Mouse (Mus musculus): Measurements from ENCODE around the gene Taar8c. TPM values are rescaled to one million over a fixed set of nuclear protein-coding genes. Genes with fewer than 3 reads are reported as not detected.
"Not testable (repeated sequence)": the region's sequence is repeated elsewhere in the genome, so short reads cannot be mapped to it uniquely, and the experiment has no call there.

The Taar8c gene
- polyA plus RNA-seq, 1 experiment from 2014 or later: not detected

GRCm38 (mm10) chr10:24087168-24087567 lies 14.5 kb downstream of the Taar8c start:
- H3K36me3 ChIP-seq (ENCODE audit: control insufficient read depth, insufficient read depth, low read length): no peaks in the 10 kb centered on the region
- H3K4me1 ChIP-seq (ENCODE audit: control insufficient read depth, insufficient read depth, low read length): no peaks in the 10 kb centered on the region
- no peaks in the 10 kb centered on the region for H3K27me3 ChIP-seq (ENCODE audit: control insufficient read depth, insufficient read depth, low read length)
- 96% methylated on average over 2 of the region's 2 CpGs for WGBS
- ATAC-seq (ENCODE audit: low FRiP score, low TSS enrichment) (no peak), DNase-seq (no peak)
- H3K4me2 ChIP-seq (ENCODE audit: low read length): no peak overlapping the region
- H3K27ac ChIP-seq (replicated peaks; ENCODE audit: low read depth, low read length): no peak overlapping the region
- H3K9me3 ChIP-seq (ENCODE audit: control insufficient read depth, low read length): no peaks in the 10 kb centered on the region
- H3K9ac ChIP-seq (replicated peaks; ENCODE audit: low read length): no peak overlapping the region
- no peak overlapping the region for H3K4me3 ChIP-seq (replicated peaks; ENCODE audit: low read depth, low read length)

- Histone ChIP-seq H3K27me3 (ENCODE audit: control insufficient read depth, insufficient read depth, low read length) (no peaks in the 10 kb centered on the region), H3K4me2 (ENCODE audit: low read length) (no peak overlapping the region), H3K27ac (replicated peaks; ENCODE audit: low read depth, low read length) (no peak overlapping the region), H3K9me3 (ENCODE audit: control insufficient read depth, low read length) (no peaks in the 10 kb centered on the region), H3K4me1 (ENCODE audit: control insufficient read depth, insufficient read depth, low read length) (no peaks in the 10 kb centered on the region), H3K9ac (replicated peaks; ENCODE audit: low read length) (no peak overlapping the region), H3K36me3 (ENCODE audit: control insufficient read depth, insufficient read depth, low read length) (no peaks in the 10 kb centered on the region), H3K4me3 (replicated peaks; ENCODE audit: low read depth, low read length) (no peak overlapping the region)
- DNase-seq: no peak
- 85% methylated on average over 5 of the region's 5 CpGs for WGBS
- ATAC-seq (ENCODE audit: low FRiP score, low TSS enrichment): no peak
These were observed 15.2 kb downstream of the Taar8c start for GRCm38 (mm10) chr10:24086555-24086954.

GRCm38 (mm10) chr10:24085936-24086335 lies 15.8 kb downstream of the Taar8c start:
- 40% methylated on average over 5 of the region's 5 CpGs for WGBS

GRCm38 (mm10) chr10:24080166-24080565 lies 21.5 kb downstream of the Taar8c start:
- H3K4me2 ChIP-seq (ENCODE audit: low read length): no peak overlapping the region
- H3K4me1 ChIP-seq (ENCODE audit: control insufficient read depth, insufficient read depth, low read length): no peaks in the 10 kb centered on the region
- H3K36me3 ChIP-seq (ENCODE audit: control insufficient read depth, insufficient read depth, low read length): no peaks in the 10 kb centered on the region
- WGBS: 49% methylated on average over 3 of the region's 3 CpGs
- no peaks in the 10 kb centered on the region for H3K9me3 ChIP-seq (ENCODE audit: control insufficient read depth, low read length)
- DNase-seq (peak; percentile 65), ATAC-seq (ENCODE audit: low FRiP score, low TSS enrichment) (no peak)
- no peak overlapping the region for H3K9ac ChIP-seq (replicated peaks; ENCODE audit: low read length)
- no peak overlapping the region for H3K4me3 ChIP-seq (replicated peaks; ENCODE audit: low read depth, low read length)
- no peaks in the 10 kb centered on the region for H3K27me3 ChIP-seq (ENCODE audit: control insufficient read depth, insufficient read depth, low read length)
- H3K27ac ChIP-seq (replicated peaks; ENCODE audit: low read depth, low read length): no peak overlapping the region

More at GRCm38 (mm10) chr10:24085936-24086335, 15.8 kb downstream of the Taar8c start:
- no peak for ATAC-seq (ENCODE audit: low FRiP score, low TSS enrichment)
- DNase-seq: no peak
- Histone ChIP-seq H3K4me3 (replicated peaks; ENCODE audit: low read depth, low read length) (no peak overlapping the region), H3K27ac (replicated peaks; ENCODE audit: low read depth, low read length) (no peak overlapping the region), H3K4me1 (ENCODE audit: control insufficient read depth, insufficient read depth, low read length) (no peaks in the 10 kb centered on the region), H3K36me3 (ENCODE audit: control insufficient read depth, insufficient read depth, low read length) (no peaks in the 10 kb centered on the region), H3K4me2 (ENCODE audit: low read length) (no peak overlapping the region), H3K27me3 (ENCODE audit: control insufficient read depth, insufficient read depth, low read length) (no peaks in the 10 kb centered on the region), H3K9ac (replicated peaks; ENCODE audit: low read length) (no peak overlapping the region), H3K9me3 (ENCODE audit: control insufficient read depth, low read length) (no peaks in the 10 kb centered on the region)

GRCm38 (mm10) chr10:24076200-24076599 lies 25.5 kb downstream of the Taar8c start, which contains the start of gene Taar8a:
Gene Taar8a, plus strand, starts transcription at chr10:24076500.
- not testable (repeated sequence) for DNase-seq; ATAC-seq (ENCODE audit: low FRiP score, low TSS enrichment); H3K4me3 ChIP-seq (replicated peaks; ENCODE audit: low read depth, low read length); H3K9ac ChIP-seq (replicated peaks; ENCODE audit: low read length); H3K9me3 ChIP-seq (ENCODE audit: control insufficient read depth, low read length); H3K4me2 ChIP-seq (ENCODE audit: low read length); H3K36me3 ChIP-seq (ENCODE audit: control insufficient read depth, insufficient read depth, low read length); H3K4me1 ChIP-seq (ENCODE audit: control insufficient read depth, insufficient read depth, low read length); H3K27me3 ChIP-seq (ENCODE audit: control insufficient read depth, insufficient read depth, low read length); H3K27ac ChIP-seq (replicated peaks; ENCODE audit: low read depth, low read length)
- 81% methylated on average over 2 of the region's 4 CpGs for WGBS

- not testable (repeated sequence) for H3K4me2 ChIP-seq (ENCODE audit: low read length); H3K27ac ChIP-seq (replicated peaks; ENCODE audit: low read depth, low read length); H3K27me3 ChIP-seq (ENCODE audit: control insufficient read depth, insufficient read depth, low read length); ATAC-seq (ENCODE audit: low FRiP score, low TSS enrichment); DNase-seq; H3K4me1 ChIP-seq (ENCODE audit: control insufficient read depth, insufficient read depth, low read length); H3K9me3 ChIP-seq (ENCODE audit: control insufficient read depth, low read length); H3K4me3 ChIP-seq (replicated peaks; ENCODE audit: low read depth, low read length); H3K36me3 ChIP-seq (ENCODE audit: control insufficient read depth, insufficient read depth, low read length); H3K9ac ChIP-seq (replicated peaks; ENCODE audit: low read length)
- 56% methylated on average over 2 of the region's 2 CpGs for WGBS
These were observed 27.0 kb downstream of the Taar8c start for GRCm38 (mm10) chr10:24074751-24075150.

- ATAC-seq (ENCODE audit: low FRiP score, low TSS enrichment): no peak
- 90% methylated on average over 3 of the region's 3 CpGs for WGBS
- no peak overlapping the region for H3K4me2 ChIP-seq (ENCODE audit: low read length)
These were observed 42.7 kb downstream of the Taar8c start for GRCm38 (mm10) chr10:24058986-24059385.

GRCm38 (mm10) chr10:24052039-24052438 lies 49.7 kb downstream of the Taar8c start:
- 81% methylated on average over 5 of the region's 5 CpGs for WGBS
- DNase-seq: no peak

More at GRCm38 (mm10) chr10:24058986-24059385, 42.7 kb downstream of the Taar8c start:
- no peak for DNase-seq
- H3K9ac ChIP-seq (replicated peaks; ENCODE audit: low read length): no peak overlapping the region
- H3K27me3 ChIP-seq (ENCODE audit: control insufficient read depth, insufficient read depth, low read length): no peaks in the 10 kb centered on the region
- H3K4me1 ChIP-seq (ENCODE audit: control insufficient read depth, insufficient read depth, low read length): no peaks in the 10 kb centered on the region
- no peaks in the 10 kb centered on the region for H3K9me3 ChIP-seq (ENCODE audit: control insufficient read depth, low read length)
- no peak overlapping the region for H3K27ac ChIP-seq (replicated peaks; ENCODE audit: low read depth, low read length)
- H3K4me3 ChIP-seq (replicated peaks; ENCODE audit: low read depth, low read length): no peak overlapping the region
- H3K36me3 ChIP-seq (ENCODE audit: control insufficient read depth, insufficient read depth, low read length): no peaks in the 10 kb centered on the region

More at GRCm38 (mm10) chr10:24052039-24052438, 49.7 kb downstream of the Taar8c start:
- H3K4me1 ChIP-seq (ENCODE audit: control insufficient read depth, insufficient read depth, low read length): no peaks in the 10 kb centered on the region
- H3K36me3 ChIP-seq (ENCODE audit: control insufficient read depth, insufficient read depth, low read length): no peaks in the 10 kb centered on the region
- no peak overlapping the region for H3K4me3 ChIP-seq (replicated peaks; ENCODE audit: low read depth, low read length)
- no peak overlapping the region for H3K27ac ChIP-seq (replicated peaks; ENCODE audit: low read depth, low read length)
- no peak overlapping the region for H3K9ac ChIP-seq (replicated peaks; ENCODE audit: low read length)
- no peaks in the 10 kb centered on the region for H3K9me3 ChIP-seq (ENCODE audit: control insufficient read depth, low read length)
- ATAC-seq (ENCODE audit: low FRiP score, low TSS enrichment): no peak
- H3K27me3 ChIP-seq (ENCODE audit: control insufficient read depth, insufficient read depth, low read length): no peaks in the 10 kb centered on the region
- H3K4me2 ChIP-seq (ENCODE audit: low read length): no peak overlapping the region

Measured in midbrain, embryonic 14.5 days (tissue).